20 mouse cellular contexts compared by ENCODE assay signal in genomic region chr14:17850355-17850754, GRCm38 (mm10).
DNase-seq lines count a peak whose midpoint lies in the region; ATAC-seq lines count a peak whose summit lies in the region.
"Had no signal": no experiment of that assay in that cellular context is flagged by ENCODE, and none has a peak within 500 bp of the region (broad histone marks: within the 10 kb centered on the region; RNA-seq: fewer than 3 reads in every experiment).

No protein-coding gene starts in this region.

- no peak overlapping the region for H3K4me3 ChIP-seq in kidney, embryonic 14.5 days (ENCODE audit: low read length)
- H3K4me3 ChIP-seq: embryonic facial prominence, embryonic 12.5 days; heart, adult 2 months; heart, embryonic 15.5 days; hindbrain, embryonic 10.5 days had no signal

- peak; percentile 81 for ATAC-seq in kidney, embryonic 14.5 days (ENCODE audit: low FRiP score, low TSS enrichment)
- ATAC-seq: forebrain, embryonic 16.5 days had no signal

- H3K9ac ChIP-seq in kidney, embryonic 14.5 days (ENCODE audit: low read depth, low read length), result no peak overlapping the region
- H3K9ac ChIP-seq: embryonic facial prominence, embryonic 12.5 days; heart, embryonic 15.5 days; hindbrain, embryonic 14.5 days had no signal

- no peak overlapping the region for H3K4me2 ChIP-seq in kidney, embryonic 14.5 days (replicated peaks; ENCODE audit: low read depth, low read length)
- H3K4me2 ChIP-seq: embryonic facial prominence, embryonic 12.5 days; heart, embryonic 11.5 days; heart, embryonic 15.5 days; hindbrain, embryonic 14.5 days had no signal

- no peak for DNase-seq in kidney, adult 18-20 months
- peak; percentile 23 for DNase-seq in kidney, postnatal 14 days
- no peak for DNase-seq in kidney, postnatal 10 days
- DNase-seq in R1 (ENCODE audit: low read depth, low spot score), result peak; percentile 4
- no peak for DNase-seq in c-Kit-positive CD71-positive TER-119-positive erythroid progenitor cells, embryonic 14.5 days (ENCODE audit: low spot score)
- DNase-seq: adrenal gland, postnatal 10 days; cerebellum, adult 11-12 months; cerebellum, adult 9-10 months; cerebellum, postnatal 25 days; gastrocnemius, postnatal 10 days; heart, adult 2 months; heart, postnatal 14 days had no signal

- WGBS in kidney, embryonic 14.5 days, result 23% methylated on average over 4 of the region's 4 CpGs

- peaks cover 4% of the 10 kb centered on the region; the same call in 1 of the 2 replicates for H3K4me1 ChIP-seq in kidney, embryonic 14.5 days (ENCODE audit: control insufficient read depth, insufficient read depth, low read length)
- H3K4me1 ChIP-seq: embryonic facial prominence, embryonic 12.5 days; heart, embryonic 15.5 days had no signal

- no peaks in the 10 kb centered on the region for H3K9me3 ChIP-seq in kidney, embryonic 14.5 days (ENCODE audit: control insufficient read depth, low read length)
- H3K9me3 ChIP-seq: embryonic facial prominence, embryonic 12.5 days; heart, embryonic 15.5 days; hindbrain, embryonic 10.5 days had no signal

- no peaks in the 10 kb centered on the region for H3K27me3 ChIP-seq in kidney, embryonic 14.5 days (ENCODE audit: control insufficient read depth, insufficient read depth, low read length)
- H3K27me3 ChIP-seq: CH12.LX; embryonic facial prominence, embryonic 12.5 days; heart, embryonic 15.5 days had no signal

- no peaks in the 10 kb centered on the region for H3K36me3 ChIP-seq in kidney, embryonic 14.5 days (ENCODE audit: control insufficient read depth, insufficient read depth, low read length)
- H3K36me3 ChIP-seq: embryonic facial prominence, embryonic 12.5 days; heart, embryonic 15.5 days; hindbrain, embryonic 10.5 days had no signal

- no peak overlapping the region for H3K27ac ChIP-seq in kidney, embryonic 14.5 days (ENCODE audit: low read depth, low read length)
- H3K27ac ChIP-seq: embryonic facial prominence, embryonic 12.5 days; heart, adult 2 months; heart, embryonic 15.5 days; hindbrain, embryonic 10.5 days; hindbrain, embryonic 14.5 days had no signal

Comparison
In these comparisons a context has a peak if more than half of its experiments do, and no peak if none do; other contexts are left out.
1. DNase-seq: peak in kidney, postnatal 14 days (single experiment) and R1 (single experiment); none in kidney, adult 18-20 months (single experiment), kidney, postnatal 10 days (single experiment) and c-Kit-positive CD71-positive TER-119-positive erythroid progenitor cells, embryonic 14.5 days (single experiment).